Mouse (Mus musculus): ENCODE measurements at regions not wholly inside any gene's neighbourhood (a gene's known extent, or its start where the extent isn't known, plus 50 kb on each side); places are given as distances from the start of the nearest gene placed in this dataset.

DNA sequence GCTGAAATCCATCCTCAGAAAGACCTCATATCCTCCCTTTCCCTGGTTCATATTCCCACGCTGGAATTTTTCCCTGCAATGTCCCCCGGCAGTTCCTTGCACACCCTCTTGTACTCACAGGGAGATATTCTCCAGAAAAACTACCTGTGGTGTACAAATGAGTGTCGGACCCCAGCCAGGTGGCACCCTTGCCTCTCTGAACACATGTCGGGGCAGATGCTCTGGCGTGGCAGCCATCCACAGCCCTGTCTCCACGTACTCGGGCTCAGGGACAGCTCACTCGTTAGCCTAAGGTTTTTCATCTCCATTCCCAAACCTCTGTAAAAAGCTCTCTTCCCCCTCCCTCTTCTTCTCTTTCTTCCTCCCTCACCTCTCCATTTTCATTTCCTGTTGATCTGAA is 100.1 kb upstream of the Egln3 start:
- no peaks in the 10 kb centered on the region for H3K4me1 ChIP-seq (ENCODE audit: insufficient read depth, low read length)
- no peak for TF ChIP-seq CTCF (IDR thresholded peaks at IDR 0.05)
- H3K36me3 ChIP-seq (ENCODE audit: insufficient read depth, low read length) = no peaks in the 10 kb centered on the region
- no peak overlapping the region for H3K9ac ChIP-seq (replicated peaks; ENCODE audit: low read length, poor library complexity, severe bottlenecking)
- H3K27ac ChIP-seq (ENCODE audit: low read depth, low read length) = no peak overlapping the region
- H3K27me3 ChIP-seq (ENCODE audit: insufficient read depth, low read length) = no peaks in the 10 kb centered on the region
- H3K4me3 ChIP-seq (ENCODE audit: low read depth, low read length) = no peak overlapping the region
- 83% methylated on average over 8 of the region's 8 CpGs for WGBS
- H3K4me2 ChIP-seq (ENCODE audit: low read depth, low read length, poor library complexity, severe bottlenecking) = no peak overlapping the region
- DNase-seq (ENCODE audit: low spot score) (no peak), ATAC-seq (ENCODE audit: low FRiP score) (no peak)
- H3K9me3 ChIP-seq (ENCODE audit: low read length) = no peaks in the 10 kb centered on the region

DNA sequence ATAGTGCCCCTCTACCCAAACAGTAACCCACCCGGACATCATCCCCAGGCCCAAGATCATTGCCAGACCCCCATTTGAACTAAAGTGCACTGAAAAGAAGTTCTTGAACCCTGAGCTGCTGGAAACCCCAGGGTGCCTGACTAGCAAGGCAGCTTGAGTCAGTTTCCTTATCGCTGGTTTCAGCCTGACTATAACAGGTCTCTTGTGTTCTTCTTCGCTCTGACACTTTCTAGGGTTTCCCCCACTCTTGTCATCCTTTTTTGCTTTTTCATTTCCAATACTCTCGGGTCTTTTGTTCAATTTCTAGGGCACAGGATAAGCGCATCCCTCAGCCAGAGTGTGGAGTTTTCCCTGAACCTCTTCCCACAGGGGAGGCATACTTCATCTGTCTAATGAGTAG is 95.8 kb upstream of the Egln3 start:
- ATAC-seq (ENCODE audit: low FRiP score) = no peak
- H3K9me3 ChIP-seq (ENCODE audit: low read length) = no peaks in the 10 kb centered on the region
- no peaks in the 10 kb centered on the region for H3K4me1 ChIP-seq (ENCODE audit: insufficient read depth, low read length)
- H3K36me3 ChIP-seq (ENCODE audit: insufficient read depth, low read length) = no peaks in the 10 kb centered on the region
- no peak overlapping the region for H3K27ac ChIP-seq (ENCODE audit: low read depth, low read length)
- TF ChIP-seq CTCF (IDR thresholded peaks at IDR 0.05) = no peak
- no peak overlapping the region for H3K4me2 ChIP-seq (ENCODE audit: low read depth, low read length, poor library complexity, severe bottlenecking)
- DNase-seq (ENCODE audit: low spot score) = no peak
- WGBS = 61% methylated on average over 5 of the region's 5 CpGs
- no peak overlapping the region for H3K9ac ChIP-seq (replicated peaks; ENCODE audit: low read length, poor library complexity, severe bottlenecking)
- no peaks in the 10 kb centered on the region for H3K27me3 ChIP-seq (ENCODE audit: insufficient read depth, low read length)
- H3K4me3 ChIP-seq (ENCODE audit: low read depth, low read length) = no peak overlapping the region

DNA sequence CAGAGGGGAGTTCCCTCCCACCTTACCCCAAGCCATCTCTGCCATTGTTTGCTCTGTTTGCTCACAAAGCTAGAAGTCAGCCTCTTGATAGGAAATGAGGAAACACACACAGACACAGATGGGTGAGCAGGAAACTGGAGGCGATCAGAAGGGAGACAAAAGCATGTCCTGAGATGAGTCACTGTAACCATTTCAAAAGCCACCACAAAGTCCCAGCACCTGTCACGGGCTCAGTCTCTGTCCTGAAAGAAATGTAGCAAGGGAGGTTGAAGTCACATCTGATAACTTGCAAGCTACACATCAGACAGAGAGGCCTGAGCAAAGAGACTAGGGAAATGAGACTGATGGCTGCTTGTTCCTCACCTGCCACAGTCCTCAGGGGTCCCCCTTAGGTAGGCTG is 89.6 kb upstream of the Egln3 start:
- H3K36me3 ChIP-seq (ENCODE audit: insufficient read depth, low read length) = no peaks in the 10 kb centered on the region
- H3K27me3 ChIP-seq (ENCODE audit: insufficient read depth, low read length) = no peaks in the 10 kb centered on the region
- no peak overlapping the region for H3K27ac ChIP-seq (ENCODE audit: low read depth, low read length)
- no peak overlapping the region for H3K9ac ChIP-seq (replicated peaks; ENCODE audit: low read length, poor library complexity, severe bottlenecking)
- H3K4me2 ChIP-seq (ENCODE audit: low read depth, low read length, poor library complexity, severe bottlenecking) = no peak overlapping the region
- no peaks in the 10 kb centered on the region for H3K9me3 ChIP-seq (ENCODE audit: low read length)
- no peak overlapping the region for H3K4me3 ChIP-seq (ENCODE audit: low read depth, low read length)
- ATAC-seq (ENCODE audit: low FRiP score) = no peak
- DNase-seq (ENCODE audit: low spot score) = no peak
- no peak for TF ChIP-seq CTCF (IDR thresholded peaks at IDR 0.05)
- WGBS = 76% methylated on average over 2 of the region's 2 CpGs
- H3K4me1 ChIP-seq (ENCODE audit: insufficient read depth, low read length) = no peaks in the 10 kb centered on the region

DNA sequence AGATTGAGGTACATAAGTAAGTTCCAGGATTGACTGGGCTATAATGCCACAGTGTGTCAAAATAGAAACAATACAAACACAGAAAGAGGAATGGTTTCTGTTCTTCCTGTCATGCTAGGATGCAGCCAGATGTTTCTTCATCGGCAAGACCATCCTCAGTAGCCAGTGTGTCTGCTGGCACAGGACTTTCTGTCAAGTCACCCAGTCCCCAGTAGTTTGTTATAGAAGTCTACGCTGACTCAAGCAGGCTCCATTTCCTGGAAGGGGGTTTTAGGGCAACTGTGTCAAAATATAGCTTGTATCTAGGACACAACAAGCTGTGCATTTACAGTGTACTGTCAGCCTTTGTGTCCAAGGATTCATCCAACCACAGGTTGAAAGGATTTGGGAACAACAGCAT is 86.7 kb upstream of the Egln3 start:
- WGBS = 94% methylated on average over 2 of the region's 2 CpGs
- no peak overlapping the region for H3K4me3 ChIP-seq (ENCODE audit: low read depth, low read length)
- DNase-seq (ENCODE audit: low spot score) (no peak), ATAC-seq (ENCODE audit: low FRiP score) (no peak)
- H3K9ac ChIP-seq (replicated peaks; ENCODE audit: low read length, poor library complexity, severe bottlenecking) = no peak overlapping the region
- H3K36me3 ChIP-seq (ENCODE audit: insufficient read depth, low read length) = no peaks in the 10 kb centered on the region
- H3K27ac ChIP-seq (ENCODE audit: low read depth, low read length) = no peak overlapping the region
- no peak for TF ChIP-seq CTCF (IDR thresholded peaks at IDR 0.05)
- H3K4me2 ChIP-seq (ENCODE audit: low read depth, low read length, poor library complexity, severe bottlenecking) = no peak overlapping the region
- H3K4me1 ChIP-seq (ENCODE audit: insufficient read depth, low read length) = peaks cover 3% of the 10 kb centered on the region; the same call in 1 of the 2 replicates
- no peaks in the 10 kb centered on the region for H3K27me3 ChIP-seq (ENCODE audit: insufficient read depth, low read length)
- H3K9me3 ChIP-seq (ENCODE audit: low read length) = no peaks in the 10 kb centered on the region

DNA sequence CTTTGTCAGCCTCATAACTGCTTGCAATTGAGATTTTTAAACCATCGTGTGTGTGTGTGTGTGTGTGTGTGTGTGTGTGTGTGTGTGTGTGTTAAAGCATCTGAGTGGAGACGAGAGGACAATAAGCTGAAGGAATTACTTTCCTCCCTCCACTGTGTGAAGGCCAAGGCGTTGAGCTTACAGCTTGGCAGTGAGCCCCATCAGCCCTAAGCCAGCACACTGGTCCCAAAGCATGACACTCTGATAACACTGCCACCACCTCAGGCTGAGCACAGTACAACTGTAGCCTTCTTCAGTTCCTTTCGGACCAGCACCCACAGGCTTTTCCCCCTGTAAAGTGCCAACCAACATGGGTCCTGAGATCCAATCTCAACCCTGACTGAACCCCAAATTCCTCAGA is 85.1 kb upstream of the Egln3 start:
- no peak for ATAC-seq (ENCODE audit: low FRiP score)
- no peaks in the 10 kb centered on the region for H3K27me3 ChIP-seq (ENCODE audit: insufficient read depth, low read length)
- H3K36me3 ChIP-seq (ENCODE audit: insufficient read depth, low read length) = no peaks in the 10 kb centered on the region
- no peak overlapping the region for H3K27ac ChIP-seq (ENCODE audit: low read depth, low read length)
- no peak overlapping the region for H3K4me3 ChIP-seq (ENCODE audit: low read depth, low read length)
- no peak for TF ChIP-seq CTCF (IDR thresholded peaks at IDR 0.05)
- H3K9me3 ChIP-seq (ENCODE audit: low read length) = no peaks in the 10 kb centered on the region
- peaks cover 3% of the 10 kb centered on the region; the same call in 1 of the 2 replicates for H3K4me1 ChIP-seq (ENCODE audit: insufficient read depth, low read length)
- WGBS = 39% methylated on average over 4 of the region's 4 CpGs
- DNase-seq (ENCODE audit: low spot score) = peak; percentile 32
- H3K4me2 ChIP-seq (ENCODE audit: low read depth, low read length, poor library complexity, severe bottlenecking) = no peak overlapping the region
- no peak overlapping the region for H3K9ac ChIP-seq (replicated peaks; ENCODE audit: low read length, poor library complexity, severe bottlenecking)

DNA sequence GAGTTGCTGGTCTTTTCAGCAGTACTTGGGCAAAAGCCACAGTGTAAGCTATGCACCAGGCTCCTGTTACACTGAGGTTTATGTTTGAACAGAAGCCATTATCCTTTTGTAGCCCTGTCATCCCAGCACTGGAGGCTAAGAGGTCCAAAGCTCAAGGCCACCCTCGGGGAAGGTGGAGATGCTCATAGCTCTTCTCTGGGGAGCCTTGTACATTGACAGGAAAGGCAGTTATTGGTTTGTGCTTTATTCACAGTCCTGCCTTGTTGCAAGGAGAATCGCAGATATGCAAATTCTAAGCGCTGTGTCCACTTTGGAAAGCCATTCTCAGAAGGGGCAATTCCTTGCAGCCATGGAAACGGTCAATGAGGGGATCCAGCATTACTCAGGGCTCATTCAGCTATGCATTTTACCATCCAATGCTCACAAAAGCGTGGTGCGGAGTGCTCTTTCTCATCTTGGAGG is 84.4 kb upstream of the Egln3 start:
- no peak overlapping the region for H3K9ac ChIP-seq (replicated peaks; ENCODE audit: low read length, poor library complexity, severe bottlenecking)
- TF ChIP-seq CTCF (IDR thresholded peaks at IDR 0.05) = no peak
- H3K4me1 ChIP-seq (ENCODE audit: insufficient read depth, low read length) = peaks cover 3% of the 10 kb centered on the region; the same call in 1 of the 2 replicates
- 26% methylated on average over 6 of the region's 6 CpGs for WGBS
- H3K4me3 ChIP-seq (ENCODE audit: low read depth, low read length) = no peak overlapping the region
- 0 out of 2 replicates have a peak overlapping the region, but pooled peaks have one; percentile 1 for H3K27ac ChIP-seq (ENCODE audit: low read depth, low read length)
- H3K9me3 ChIP-seq (ENCODE audit: low read length) = no peaks in the 10 kb centered on the region
- DNase-seq (ENCODE audit: low spot score) (peak; percentile 54), ATAC-seq (ENCODE audit: low FRiP score) (no peak; the same call in 1 of the 2 replicates)
- H3K36me3 ChIP-seq (ENCODE audit: insufficient read depth, low read length) = no peaks in the 10 kb centered on the region
- no peak overlapping the region for H3K4me2 ChIP-seq (ENCODE audit: low read depth, low read length, poor library complexity, severe bottlenecking)
- H3K27me3 ChIP-seq (ENCODE audit: insufficient read depth, low read length) = no peaks in the 10 kb centered on the region
